Mouse (Mus musculus): ENCODE measurements at regions not wholly inside any gene's neighbourhood (a gene's known extent, or its start where the extent isn't known, plus 50 kb on each side); places are given as distances from the start of the nearest gene placed in this dataset.

DNA sequence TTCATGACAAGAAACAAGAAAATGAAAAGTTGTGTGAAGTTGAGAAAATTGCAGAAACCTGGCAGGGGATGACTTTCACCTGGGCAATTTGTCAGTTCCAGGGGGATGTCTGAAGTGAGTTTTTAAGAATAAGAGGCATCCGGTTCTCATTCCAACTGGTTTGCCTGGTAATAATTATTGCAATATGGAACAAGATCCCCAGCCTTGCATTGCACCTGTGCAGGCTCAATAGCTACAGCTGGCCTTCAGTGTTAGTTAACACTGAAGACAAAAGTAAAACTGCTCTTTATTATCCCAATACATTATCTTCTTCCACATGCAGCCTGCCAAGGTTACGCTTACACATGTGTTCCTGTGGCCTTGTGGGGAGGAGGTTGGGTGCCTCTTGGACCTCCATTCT lies 307.2 kb upstream of the Pard3b start:
- H3K27me3 ChIP-seq (ENCODE audit: control insufficient read depth, insufficient read depth, low read length) = no peaks in the 10 kb centered on the region
- H3K4me3 ChIP-seq (ENCODE audit: low read depth, low read length) = no peak overlapping the region
- TF ChIP-seq EP300 (IDR thresholded peaks at IDR 0.05; ENCODE audit: low read depth) (no peak), CTCF (IDR thresholded peaks at IDR 0.05; ENCODE audit: low read depth) (no peak)
- DNase-seq (ENCODE audit: low spot score) (no peak), ATAC-seq (ENCODE audit: insufficient read depth, low read depth) (no peak)
- 86% methylated on average over 2 of the region's 2 CpGs for WGBS
- no peak overlapping the region for H3K9ac ChIP-seq (replicated peaks; ENCODE audit: low read depth, low read length)
- H3K4me1 ChIP-seq (ENCODE audit: control insufficient read depth, insufficient read depth) = no peaks in the 10 kb centered on the region
- H3K9me3 ChIP-seq (replicated peaks; ENCODE audit: control insufficient read depth, low read length) = no peaks in the 10 kb centered on the region
- H3K36me3 ChIP-seq (replicated peaks; ENCODE audit: control insufficient read depth, insufficient read depth, low read length) = no peaks in the 10 kb centered on the region
- no peak overlapping the region for H3K4me2 ChIP-seq (ENCODE audit: low read depth, low read length)
- H3K27ac ChIP-seq (ENCODE audit: low read depth) = no peak overlapping the region

DNA sequence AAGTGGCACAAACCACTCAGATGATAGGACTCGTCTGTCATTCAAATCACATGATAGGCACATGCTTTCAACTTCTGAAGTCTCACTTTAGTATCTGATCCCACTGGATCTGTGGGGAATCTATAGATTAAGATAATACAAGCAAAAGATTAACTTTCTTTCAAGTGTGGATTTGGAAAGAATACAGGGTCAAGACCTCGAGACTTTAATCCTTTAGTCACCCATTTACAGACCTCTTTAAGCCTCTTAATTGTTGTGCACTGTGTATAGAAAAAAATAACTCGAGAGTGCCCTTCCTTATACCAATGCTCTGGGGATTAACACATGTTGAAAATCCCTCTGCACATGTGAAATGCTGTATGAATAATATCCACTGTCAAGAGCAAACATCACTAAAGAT lies 306.7 kb upstream of the Pard3b start:
- H3K27me3 ChIP-seq (ENCODE audit: control insufficient read depth, insufficient read depth, low read length) = no peaks in the 10 kb centered on the region
- ATAC-seq (ENCODE audit: insufficient read depth, low read depth) (no peak), DNase-seq (ENCODE audit: low spot score) (no peak)
- 57% methylated on average over 3 of the region's 3 CpGs for WGBS
- no peak overlapping the region for H3K27ac ChIP-seq (ENCODE audit: low read depth)
- TF ChIP-seq EP300 (IDR thresholded peaks at IDR 0.05; ENCODE audit: low read depth) = no peak
- TF ChIP-seq CTCF (IDR thresholded peaks at IDR 0.05; ENCODE audit: low read depth) = no peak
- no peaks in the 10 kb centered on the region for H3K36me3 ChIP-seq (replicated peaks; ENCODE audit: control insufficient read depth, insufficient read depth, low read length)
- no peaks in the 10 kb centered on the region for H3K9me3 ChIP-seq (replicated peaks; ENCODE audit: control insufficient read depth, low read length)
- H3K4me1 ChIP-seq (ENCODE audit: control insufficient read depth, insufficient read depth) = no peaks in the 10 kb centered on the region
- no peak overlapping the region for H3K9ac ChIP-seq (replicated peaks; ENCODE audit: low read depth, low read length)
- no peak overlapping the region for H3K4me2 ChIP-seq (ENCODE audit: low read depth, low read length)
- no peak overlapping the region for H3K4me3 ChIP-seq (ENCODE audit: low read depth, low read length)

DNA sequence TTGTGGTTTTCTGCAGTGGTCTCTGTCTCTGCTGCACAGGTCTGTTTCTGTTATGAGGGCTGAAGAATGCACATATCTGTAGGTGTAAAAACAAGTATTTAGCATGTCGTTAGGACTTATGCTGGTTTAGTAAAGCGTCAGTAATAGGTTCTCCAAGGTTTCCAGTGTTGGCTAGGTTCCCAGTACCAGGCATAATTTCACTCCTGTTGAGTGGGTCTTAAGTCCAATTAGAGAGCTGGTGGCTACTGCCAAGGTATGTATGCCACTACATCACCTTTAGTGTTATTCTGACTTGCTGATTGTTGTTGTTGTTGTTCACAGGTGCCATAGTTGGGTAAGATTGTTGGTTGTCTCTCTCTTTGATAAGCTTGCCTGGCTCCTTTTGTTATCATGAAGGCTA lies 302.3 kb upstream of the Pard3b start:
- H3K9ac ChIP-seq (replicated peaks; ENCODE audit: low read depth, low read length) = no peak overlapping the region
- no peak for TF ChIP-seq EP300 (IDR thresholded peaks at IDR 0.05; ENCODE audit: low read depth)
- no peaks in the 10 kb centered on the region for H3K4me1 ChIP-seq (ENCODE audit: control insufficient read depth, insufficient read depth)
- H3K27ac ChIP-seq (ENCODE audit: low read depth) = no peak overlapping the region
- no peak for DNase-seq (ENCODE audit: low spot score)
- no peak for ATAC-seq (ENCODE audit: insufficient read depth, low read depth)
- WGBS = 48% methylated on average over 2 of the region's 2 CpGs
- no peaks in the 10 kb centered on the region for H3K27me3 ChIP-seq (ENCODE audit: control insufficient read depth, insufficient read depth, low read length)
- H3K9me3 ChIP-seq (replicated peaks; ENCODE audit: control insufficient read depth, low read length) = no peaks in the 10 kb centered on the region
- no peak overlapping the region for H3K4me2 ChIP-seq (ENCODE audit: low read depth, low read length)
- no peaks in the 10 kb centered on the region for H3K36me3 ChIP-seq (replicated peaks; ENCODE audit: control insufficient read depth, insufficient read depth, low read length)
- H3K4me3 ChIP-seq (ENCODE audit: low read depth, low read length) = no peak overlapping the region

DNA sequence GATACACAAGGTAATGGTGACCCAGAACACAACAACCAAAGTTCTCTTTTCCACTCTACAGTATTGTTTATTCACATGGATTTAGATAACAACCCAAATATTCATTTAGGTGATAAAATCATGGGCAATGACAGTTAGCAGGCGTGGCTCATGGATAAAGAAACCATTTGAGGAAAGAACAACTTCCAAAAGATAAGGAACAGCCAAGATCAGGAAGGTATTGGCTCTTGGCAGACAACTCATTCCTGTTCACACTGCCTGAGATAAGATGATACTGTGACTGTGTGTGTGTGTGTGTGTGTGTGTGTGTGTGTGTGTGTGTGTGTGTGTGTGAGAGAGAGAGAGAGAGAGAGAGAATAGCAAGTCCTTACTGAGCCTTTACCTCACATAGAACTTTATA lies 285.7 kb upstream of the Pard3b start:
- Histone ChIP-seq H3K4me1 (ENCODE audit: control insufficient read depth, insufficient read depth) (peaks cover 9% of the 10 kb centered on the region; the same call in 1 of the 2 replicates), H3K36me3 (replicated peaks; ENCODE audit: control insufficient read depth, insufficient read depth, low read length) (no peaks in the 10 kb centered on the region), H3K9me3 (replicated peaks; ENCODE audit: control insufficient read depth, low read length) (no peaks in the 10 kb centered on the region), H3K4me2 (ENCODE audit: low read depth, low read length) (no peak overlapping the region), H3K9ac (replicated peaks; ENCODE audit: low read depth, low read length) (no peak overlapping the region), H3K4me3 (ENCODE audit: low read depth, low read length) (no peak overlapping the region), H3K27me3 (ENCODE audit: control insufficient read depth, insufficient read depth, low read length) (no peaks in the 10 kb centered on the region), H3K27ac (ENCODE audit: low read depth) (no peak overlapping the region)
- WGBS = 28% methylated on average over 1 of the region's 1 CpGs
- TF ChIP-seq EP300 (IDR thresholded peaks at IDR 0.05; ENCODE audit: low read depth) = no peak
- no peak for TF ChIP-seq CTCF (IDR thresholded peaks at IDR 0.05; ENCODE audit: low read depth)
- ATAC-seq (ENCODE audit: insufficient read depth, low read depth) = no peak
- no peak for DNase-seq (ENCODE audit: low spot score)

DNA sequence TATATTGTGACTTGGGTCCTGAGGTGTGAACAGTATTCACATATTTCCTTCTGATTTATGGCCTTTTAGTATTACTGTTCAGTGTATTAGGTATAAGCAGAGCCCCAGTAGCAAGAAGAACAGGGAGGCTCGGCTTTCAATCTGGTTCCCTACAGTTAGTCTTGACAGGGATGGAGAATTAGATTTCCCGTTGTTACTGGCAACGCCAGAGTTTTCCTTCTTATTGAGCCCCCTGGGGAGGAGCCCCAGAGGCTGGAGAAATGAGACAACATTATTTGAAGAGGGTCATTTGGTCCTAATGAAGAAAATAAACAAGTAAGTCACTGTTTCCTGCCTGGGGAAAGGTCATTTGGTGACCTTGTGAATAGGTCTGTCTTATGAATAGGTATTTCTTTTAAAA lies 285.1 kb upstream of the Pard3b start:
- no peak overlapping the region for H3K9ac ChIP-seq (replicated peaks; ENCODE audit: low read depth, low read length)
- H3K36me3 ChIP-seq (replicated peaks; ENCODE audit: control insufficient read depth, insufficient read depth, low read length) = no peaks in the 10 kb centered on the region
- no peak overlapping the region for H3K4me2 ChIP-seq (ENCODE audit: low read depth, low read length)
- ATAC-seq (ENCODE audit: insufficient read depth, low read depth) (no peak), DNase-seq (ENCODE audit: low spot score) (no peak)
- H3K4me3 ChIP-seq (ENCODE audit: low read depth, low read length) = no peak overlapping the region
- H3K27ac ChIP-seq (ENCODE audit: low read depth) = no peak overlapping the region
- WGBS = 38% methylated on average over 3 of the region's 3 CpGs
- H3K4me1 ChIP-seq (ENCODE audit: control insufficient read depth, insufficient read depth) = peaks cover 9% of the 10 kb centered on the region; the same call in 1 of the 2 replicates
- H3K9me3 ChIP-seq (replicated peaks; ENCODE audit: control insufficient read depth, low read length) = no peaks in the 10 kb centered on the region
- TF ChIP-seq CTCF (IDR thresholded peaks at IDR 0.05; ENCODE audit: low read depth) (no peak), EP300 (IDR thresholded peaks at IDR 0.05; ENCODE audit: low read depth) (no peak)
- no peaks in the 10 kb centered on the region for H3K27me3 ChIP-seq (ENCODE audit: control insufficient read depth, insufficient read depth, low read length)

DNA sequence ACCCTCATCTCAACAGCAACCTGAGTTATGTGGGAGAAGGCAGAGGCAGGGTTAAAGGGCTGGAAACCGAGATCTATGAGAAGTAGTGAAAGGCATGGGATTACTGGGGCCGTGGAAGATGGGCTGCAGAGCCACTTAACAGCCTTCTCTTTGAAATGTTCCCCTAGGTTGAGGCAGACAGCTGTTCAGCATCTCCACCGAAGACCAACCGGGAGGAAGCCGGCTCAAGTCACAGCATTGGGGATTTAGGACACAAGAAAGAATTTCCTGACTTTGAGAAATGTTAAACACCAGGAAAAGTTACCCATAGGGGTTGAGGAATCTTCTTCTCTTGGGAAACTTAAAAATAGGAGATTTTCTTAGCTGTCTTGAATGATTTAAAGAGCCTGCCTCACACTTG lies 283.4 kb upstream of the Pard3b start:
- Histone ChIP-seq H3K4me2 (ENCODE audit: low read depth, low read length) (no peak overlapping the region), H3K27me3 (ENCODE audit: control insufficient read depth, insufficient read depth, low read length) (no peaks in the 10 kb centered on the region), H3K9ac (replicated peaks; ENCODE audit: low read depth, low read length) (no peak overlapping the region), H3K36me3 (replicated peaks; ENCODE audit: control insufficient read depth, insufficient read depth, low read length) (no peaks in the 10 kb centered on the region), H3K4me3 (ENCODE audit: low read depth, low read length) (no peak overlapping the region), H3K27ac (ENCODE audit: low read depth) (no peak overlapping the region), H3K9me3 (replicated peaks; ENCODE audit: control insufficient read depth, low read length) (no peaks in the 10 kb centered on the region), H3K4me1 (ENCODE audit: control insufficient read depth, insufficient read depth) (peaks cover 9% of the 10 kb centered on the region; the same call in 1 of the 2 replicates)
- TF ChIP-seq EP300 (IDR thresholded peaks at IDR 0.05; ENCODE audit: low read depth) (no peak), CTCF (IDR thresholded peaks at IDR 0.05; ENCODE audit: low read depth) (no peak)
- WGBS = 58% methylated on average over 5 of the region's 5 CpGs
- ATAC-seq (ENCODE audit: insufficient read depth, low read depth) (no peak), DNase-seq (ENCODE audit: low spot score) (no peak)
